Mouse (Mus musculus): ENCODE results near the gene Mrto4.

DNA sequence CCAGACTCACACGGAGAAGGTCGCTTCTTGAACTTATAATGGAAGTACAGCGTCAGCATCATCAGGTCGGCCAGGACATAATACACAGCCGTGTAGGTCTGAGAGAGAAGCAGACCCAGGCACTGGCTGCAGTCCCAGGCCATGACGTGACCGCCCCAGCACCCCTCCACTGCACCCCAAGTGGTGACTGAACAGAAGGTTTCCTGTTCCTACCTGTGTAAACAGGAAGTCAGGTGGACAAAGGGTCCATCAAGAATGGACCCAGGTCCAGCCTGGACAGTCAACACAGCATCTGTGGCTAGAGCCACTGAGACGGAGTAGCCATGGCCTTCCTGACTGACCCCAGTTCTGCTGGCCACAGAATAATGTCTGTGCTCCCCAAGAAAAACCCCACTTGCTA is 50.6 kb downstream of the Mrto4 start:
- no peak for TF ChIP-seq CTCF (IDR thresholded peaks at IDR 0.05)
- TF ChIP-seq POLR2A (IDR thresholded peaks at IDR 0.05; ENCODE audit: insufficient read depth, low read depth, low read length): no peak
- no peak for TF ChIP-seq EP300 (IDR thresholded peaks at IDR 0.05; ENCODE audit: insufficient read depth, low read depth, low read length)
